Mouse (Mus musculus) CH12.LX (cell line): ENCODE data around the gene Vmn1r4. TPM values are rescaled to one million over a fixed set of nuclear protein-coding genes. Genes with fewer than 3 reads are reported as not detected.

Experiments
- DNase-seq: peaks from one replicate; pipeline ENCODE4 v3.0.0-alpha.2; 2013; ENCODE audit errors: extremely low read depth
- H3K27ac ChIP-seq: 2 replicates; pipeline ENCODE4 v1.5.1; 2012; ENCODE audit warnings: low read depth, mild to moderate bottlenecking, control low read depth, moderate library complexity; ENCODE audit not compliant: insufficient read depth
- H3K27me3 ChIP-seq: replicated peaks from 2 replicates; pipeline ENCODE3; 2012; ENCODE audit warnings: inconsistent platforms
- H3K36me3 ChIP-seq, 2 experiments: replicated peaks in 1 of 2; 2 replicates each; pipeline versions ENCODE3 to v1.6.1; 2012; ENCODE audit warnings: inconsistent platforms in 1 of 2, low read length in 1 of 2, mild to moderate bottlenecking in 1 of 2, mixed read lengths in 1 of 2, moderate library complexity in 1 of 2; ENCODE audit not compliant: control insufficient read depth in 1 of 2, insufficient read depth in 1 of 2
- H3K4me1 ChIP-seq, 2 experiments: 2 replicates each; pipeline ENCODE4 v1.6.1; 2012; ENCODE audit warnings: inconsistent platforms in 1 of 2, moderate library complexity in 1 of 2; ENCODE audit not compliant: insufficient read depth in 2 of 2, control insufficient read depth in 1 of 2
- H3K4me2 ChIP-seq: 2 replicates; pipeline ENCODE4 v1.6.1; 2012; ENCODE audit warnings: low read depth, mild to moderate bottlenecking, control low read depth; ENCODE audit not compliant: poor library complexity, insufficient read depth, severe bottlenecking
- H3K4me3 ChIP-seq, 3 experiments: fragments of 150-350 bp in 1 of 3; sonication (generic) in 1 of 3; replicated peaks in 1 of 3; 2 replicates each; pipeline versions ENCODE3 to v1.5.1; 2011 to 2012; ENCODE audit warnings: low read depth in 2 of 3, low read length in 2 of 3, mild to moderate bottlenecking in 2 of 3, moderate library complexity in 2 of 3, control low read depth in 1 of 3, improper control_type of control experiment in 1 of 3, inconsistent platforms in 1 of 3, mixed read lengths in 1 of 3; ENCODE audit not compliant: poor library complexity in 1 of 3
- H3K79me2 ChIP-seq: replicated peaks from 2 replicates; pipeline ENCODE4 v1.6.1; 2012; ENCODE audit warnings: mild to moderate bottlenecking, moderate library complexity; ENCODE audit not compliant: control insufficient read depth, poor library complexity, insufficient read depth, severe bottlenecking; ENCODE audit errors: extremely low read depth
- H3K9ac ChIP-seq: 2 replicates; pipeline ENCODE4 v1.6.1; 2012; ENCODE audit warnings: low read depth, mild to moderate bottlenecking, control low read depth, moderate library complexity; ENCODE audit not compliant: insufficient read depth
- H3K9me3 ChIP-seq: replicated peaks from 2 replicates; pipeline ENCODE3; 2012; ENCODE audit warnings: low read length, inconsistent platforms, mixed read lengths
- BHLHE40 ChIP-seq: IDR thresholded peaks from 2 replicates; pipeline ENCODE4 v1.6.1; 2011; ENCODE audit warnings: mild to moderate bottlenecking, low read depth, low read length, improper control_type of control experiment
- CTCF ChIP-seq, 2 experiments: IDR thresholded peaks in 1 of 2; conservative IDR thresholded peaks in 1 of 2; 2 replicates each; pipeline ENCODE4 v1.5.1; 2011 to 2012; ENCODE audit warnings: low read depth in 2 of 2, low read length in 2 of 2, improper control_type of control experiment in 1 of 2, inconsistent platforms in 1 of 2, mild to moderate bottlenecking in 1 of 2, moderate library complexity in 1 of 2
- E2F4 ChIP-seq: IDR thresholded peaks from 2 replicates; pipeline ENCODE4 v1.6.1; 2011; ENCODE audit warnings: low read depth, low read length, improper control_type of control experiment; ENCODE audit not compliant: insufficient replicate concordance
- ETS1 ChIP-seq: conservative IDR thresholded peaks from 2 replicates; pipeline ENCODE4 v1.6.1; 2012; ENCODE audit warnings: low read depth, mild to moderate bottlenecking, inconsistent platforms, low read length, improper control_type of control experiment, moderate library complexity
- GABPA ChIP-seq: IDR thresholded peaks from 2 replicates; pipeline ENCODE4 v1.6.1; 2012; ENCODE audit warnings: low read depth, low read length, improper control_type of control experiment, inconsistent platforms; ENCODE audit not compliant: insufficient replicate concordance
- HCFC1 ChIP-seq: IDR thresholded peaks from 2 replicates; pipeline ENCODE4 v1.6.1; 2012; ENCODE audit warnings: low read depth, mild to moderate bottlenecking, inconsistent platforms, low read length, improper control_type of control experiment
- IRF4 ChIP-seq: IDR thresholded peaks from 2 replicates; pipeline ENCODE4 v1.6.1; 2014; ENCODE audit warnings: low read depth, mild to moderate bottlenecking, inconsistent platforms, low read length, improper control_type of control experiment
- JUN ChIP-seq: IDR thresholded peaks from 2 replicates; pipeline ENCODE4 v1.6.1; 2011; ENCODE audit warnings: low read depth, mild to moderate bottlenecking, low read length, improper control_type of control experiment, moderate library complexity; ENCODE audit not compliant: insufficient read depth
- JUND ChIP-seq: conservative IDR thresholded peaks from 2 replicates; pipeline ENCODE4 v1.6.1; 2011; ENCODE audit warnings: low read depth, low read length, improper control_type of control experiment
- KAT2A ChIP-seq: IDR thresholded peaks from 2 replicates; pipeline ENCODE4 v1.6.1; 2012; ENCODE audit warnings: low read length, improper control_type of control experiment, inconsistent platforms; ENCODE audit not compliant: insufficient replicate concordance
- MAFK ChIP-seq: IDR thresholded peaks from 2 replicates; pipeline ENCODE4 v1.6.1; 2011; ENCODE audit warnings: low read length, improper control_type of control experiment; ENCODE audit not compliant: insufficient replicate concordance
- MAZ ChIP-seq: IDR thresholded peaks from 2 replicates; pipeline ENCODE4 v1.6.1; 2012; ENCODE audit warnings: low read depth, mild to moderate bottlenecking, inconsistent platforms, low read length, improper control_type of control experiment, moderate library complexity
- MEF2A ChIP-seq: IDR thresholded peaks from 2 replicates; pipeline ENCODE4 v1.6.1; 2014; ENCODE audit warnings: low read depth, mild to moderate bottlenecking, inconsistent platforms, low read length, improper control_type of control experiment, borderline replicate concordance
- MXI1 ChIP-seq: IDR thresholded peaks from 2 replicates; pipeline ENCODE4 v1.6.1; 2011; ENCODE audit warnings: mild to moderate bottlenecking, low read depth, low read length, improper control_type of control experiment
- PAX5 ChIP-seq: IDR thresholded peaks from 2 replicates; pipeline ENCODE4 v1.6.1; 2012; ENCODE audit warnings: low read length, inconsistent platforms, mixed read lengths
- POLR2A ChIP-seq: IDR thresholded peaks from 2 replicates; pipeline ENCODE4 v1.6.1; 2011; ENCODE audit warnings: low read depth, mild to moderate bottlenecking, improper control_type of control experiment, low read length
- POLR2AphosphoS2 ChIP-seq: IDR thresholded peaks from 2 replicates; pipeline ENCODE4 v1.6.1; 2011; ENCODE audit warnings: low read depth, low read length, improper control_type of control experiment
- RAD21 ChIP-seq: IDR thresholded peaks from 2 replicates; pipeline ENCODE4 v1.6.1; 2011; ENCODE audit warnings: low read depth, mild to moderate bottlenecking, low read length, improper control_type of control experiment, moderate library complexity
- RCOR1 ChIP-seq: conservative IDR thresholded peaks from 2 replicates; pipeline ENCODE4 v1.6.1; 2012; ENCODE audit warnings: low read depth, mild to moderate bottlenecking, inconsistent platforms, low read length, improper control_type of control experiment
- TBP ChIP-seq: conservative IDR thresholded peaks from 2 replicates; pipeline ENCODE4 v1.6.1; 2011; ENCODE audit warnings: low read depth, low read length, improper control_type of control experiment
- TCF12 ChIP-seq: IDR thresholded peaks from 2 replicates; pipeline ENCODE4 v1.6.1; 2014; ENCODE audit warnings: low read depth, mild to moderate bottlenecking, inconsistent platforms, low read length, improper control_type of control experiment
- UBTF ChIP-seq: IDR thresholded peaks from 2 replicates; pipeline ENCODE4 v1.6.1; 2012; ENCODE audit warnings: low read depth, mild to moderate bottlenecking, inconsistent platforms, low read length, improper control_type of control experiment, moderate library complexity
- ZC3H11A ChIP-seq: IDR thresholded peaks from 2 replicates; pipeline ENCODE4 v1.6.1; 2012; ENCODE audit warnings: low read depth, mild to moderate bottlenecking, inconsistent platforms, low read length, improper control_type of control experiment
- ZMIZ1 ChIP-seq: IDR thresholded peaks from 2 replicates; pipeline ENCODE4 v1.6.1; 2012; ENCODE audit warnings: low read depth, mild to moderate bottlenecking, inconsistent platforms, low read length, improper control_type of control experiment
- dilution Hi-C: fragments of 300-500 bp; cut with MboI; formaldehyde crosslinking; loops from 2 replicates; pipeline ENCODE4 v1.14.3; 2020; ENCODE audit warnings: low sequenced_read_pairs; ENCODE audit not compliant: extremely low pct_unique_long_range_greater_than_20kb, extremely low pct_ligation_motif_present
- in situ Hi-C: fragments of 300-500 bp; cut with MboI; formaldehyde crosslinking; loops from 3 replicates; pipeline ENCODE4 v1.14.3; 2019; ENCODE audit warnings: low sequenced_read_pairs, low pct_ligation_motif_present, low pct_unique_long_range_greater_than_20kb, mixed read lengths
- polyA plus RNA-seq: library from polyadenylated mRNA; unstranded; fragments of >175 nt; gene quantifications from 2 replicates; pipeline ENCODE4 v1.2.1, GENCODE M21; 2012; ENCODE audit warnings: low read depth; ENCODE audit not compliant: insufficient read length
- total RNA-seq, 2 experiments: library from RNA; depleted of rRNA; stranded (reverse); fragments of 300-350 nt in 1 of 2; fragments of >200 nt in 1 of 2; gene quantifications; 2 replicates each; pipeline ENCODE4 v1.2.3; 2012 to 2014

Gene Vmn1r4
- total and polyA plus RNA-seq, 3 experiments: 0.11 to 0.25 (median 0.11) TPM

DNA sequence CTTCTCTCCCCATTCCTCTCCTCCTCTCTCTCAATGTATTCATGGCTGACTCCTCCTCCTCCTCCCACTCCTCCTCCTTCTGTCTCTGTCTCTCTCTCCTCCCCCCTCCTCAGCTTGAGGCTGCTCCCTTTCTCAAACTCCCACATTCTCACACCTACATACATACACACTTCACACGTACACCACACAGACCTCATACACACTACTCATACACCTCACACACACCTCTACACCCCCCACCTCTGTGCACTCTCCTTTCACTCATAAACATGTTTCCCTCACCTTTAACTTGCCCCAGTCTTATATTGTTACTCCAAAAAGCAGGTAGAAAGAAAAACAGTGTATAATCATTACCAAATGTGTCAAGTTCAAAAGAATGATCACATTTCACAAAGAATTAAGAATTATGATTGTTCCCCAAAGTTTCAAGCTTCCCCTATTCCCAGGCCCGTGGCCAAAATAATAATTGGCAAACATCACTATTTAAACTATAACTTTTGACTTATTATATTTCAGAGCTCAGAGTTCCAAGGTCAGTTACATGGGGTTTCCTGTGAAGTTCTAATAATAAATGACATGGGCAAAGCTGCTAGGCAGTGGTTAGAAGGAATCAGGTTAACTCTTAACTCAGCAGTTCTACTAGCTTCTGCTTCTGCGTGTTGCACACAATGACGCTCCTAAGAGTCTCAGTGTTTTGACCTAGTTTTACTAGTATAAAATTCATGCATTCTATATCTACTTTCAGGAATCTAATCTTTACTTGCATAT, 8.0 kb downstream of the Vmn1r4 start:
- H3K79me2 ChIP-seq: no peaks in the 10 kb centered on the region
- no peak for TF ChIP-seq JUND
- no peak for TF ChIP-seq KAT2A
- no peak for TF ChIP-seq UBTF
- TF ChIP-seq MAFK: no peak
- TF ChIP-seq RAD21: no peak
- no peak for TF ChIP-seq JUN
- no peak for TF ChIP-seq ZMIZ1
- TF ChIP-seq POLR2AphosphoS2: no peak
- TF ChIP-seq PAX5: no peak
- TF ChIP-seq ZC3H11A: no peak
- in situ Hi-C loops: no loop called here
- no peak overlapping the region for H3K9ac ChIP-seq
- H3K27ac ChIP-seq: no peak overlapping the region
- peaks cover 2% of the 10 kb centered on the region for H3K27me3 ChIP-seq
- dilution Hi-C loops: no loop called here
- no peak overlapping the region for H3K4me3 ChIP-seq
- H3K4me1 ChIP-seq: peaks cover 0 to 3% of the 10 kb centered on the region in 2 experiments; a peak in 1 of 4 replicates
- no peak for DNase-seq
- H3K9me3 ChIP-seq: no peaks in the 10 kb centered on the region
- H3K36me3 ChIP-seq: no peaks in the 10 kb centered on the region
- no peak overlapping the region for H3K4me2 ChIP-seq

DNA sequence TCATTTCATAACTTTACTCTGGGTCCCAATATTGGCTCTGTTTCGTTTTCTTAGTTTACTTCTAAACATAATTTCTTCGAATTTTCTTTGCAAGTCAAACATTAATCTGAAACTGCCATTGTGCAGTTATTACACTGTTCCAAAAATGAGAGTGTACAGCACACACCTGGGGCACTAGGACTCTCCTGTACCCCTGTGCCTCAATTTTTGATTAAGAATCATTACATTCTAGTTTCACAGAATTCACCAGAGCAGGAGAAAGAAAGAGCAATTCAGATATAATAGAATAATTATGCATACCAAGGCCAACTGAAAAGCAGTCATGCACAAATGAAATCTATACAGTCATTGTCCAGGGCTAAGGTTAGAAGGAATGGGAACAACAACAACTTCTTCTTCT, 8.6 kb downstream of the Vmn1r4 start:
- dilution Hi-C loops: no loop called here
- in situ Hi-C loops: no loop called here

DNA sequence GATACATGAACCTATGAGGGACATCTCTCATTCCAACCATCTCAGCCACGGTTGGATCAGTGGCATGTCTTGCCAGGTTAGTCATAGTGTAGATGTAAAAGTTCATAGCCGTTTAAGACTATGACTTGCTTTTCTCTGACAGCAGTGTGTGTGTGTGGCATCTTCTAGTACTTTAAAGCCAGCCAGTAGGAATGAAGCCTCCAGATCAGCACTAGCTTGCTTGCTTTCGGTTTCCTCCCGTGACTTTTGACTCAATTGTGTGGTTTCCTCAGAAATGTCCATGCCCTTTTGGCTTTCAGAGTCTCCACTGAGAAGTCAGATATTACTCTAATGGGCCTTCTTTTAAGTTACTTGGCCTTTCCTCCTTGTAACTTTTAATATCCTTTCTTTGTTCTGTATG, 10.6 kb downstream of the Vmn1r4 start:
- in situ Hi-C loops: no loop called here
- TF ChIP-seq IRF4 (0 out of 2 replicates have a peak, but pooled peaks have one; percentile 28), TBP (no peak), MEF2A (no peak), UBTF (no peak), RCOR1 (no peak), ETS1 (no peak), MAFK (no peak), GABPA (no peak), POLR2A (no peak), JUN (no peak), BHLHE40 (peak; percentile 73), JUND (no peak), MAZ (no peak), HCFC1 (no peak), MXI1 (no peak)

More for the DNA sequence above, 8.6 kb downstream of the Vmn1r4 start:
- H3K9ac ChIP-seq: no peak overlapping the region
- TF ChIP-seq E2F4: no peak
- no peak for TF ChIP-seq CTCF (conservative IDR thresholded peaks at IDR 0.05 in 1 of 2, IDR thresholded peaks at IDR 0.05 in 1 of 2; ENCODE audit: low read depth in 2 of 2, low read length in 2 of 2)
- no peak for TF ChIP-seq TCF12
- TF ChIP-seq MAFK: no peak
- no peak for TF ChIP-seq ZMIZ1
- peaks cover 2% of the 10 kb centered on the region for H3K27me3 ChIP-seq
- no peaks in the 10 kb centered on the region for H3K36me3 ChIP-seq
- H3K4me3 ChIP-seq: no peak overlapping the region
- no peak overlapping the region for H3K27ac ChIP-seq
- no peaks in the 10 kb centered on the region for H3K9me3 ChIP-seq
- no peak for DNase-seq
- H3K4me2 ChIP-seq: no peak overlapping the region
- H3K4me1 ChIP-seq: peaks cover 0 to 3% of the 10 kb centered on the region in 2 experiments; a peak in 1 of 4 replicates
- no peaks in the 10 kb centered on the region for H3K79me2 ChIP-seq

More for the DNA sequence above, 10.6 kb downstream of the Vmn1r4 start:
- Histone ChIP-seq H3K4me2 (peak overlapping the region; percentile 71; the same call in 1 of the 2 replicates), H3K36me3 (no peaks in the 10 kb centered on the region), H3K27me3 (peaks cover 2% of the 10 kb centered on the region), H3K9ac (no peak overlapping the region), H3K79me2 (no peaks in the 10 kb centered on the region), H3K27ac (no peak overlapping the region), H3K4me1 (peaks cover 0 to 3% of the 10 kb centered on the region in 2 experiments; a peak in 1 of 4 replicates), H3K9me3 (no peaks in the 10 kb centered on the region), H3K4me3 (no peak overlapping the region)
- DNase-seq: peak; percentile 21
- dilution Hi-C loops: no loop called here
